Mouse (Mus musculus): ENCODE measurements at regions not wholly inside any gene's neighbourhood (a gene's known extent, or its start where the extent isn't known, plus 50 kb on each side); places are given as distances from the start of the nearest gene placed in this dataset.

GRCm38 (mm10) chr7:70972023-70972400 lies 379.3 kb downstream of the Gm10295 start:
- peak; percentile 4 for DNase-seq

GRCm38 (mm10) chr7:70971323-70972022 lies 379.8 kb downstream of the Gm10295 start:
- no peak for DNase-seq

- DNase-seq, result no peak
These were observed 398.8 kb downstream of the Gm10295 start for GRCm38 (mm10) chr7:70952318-70952959.

- DNase-seq, result no peak
These were observed 403.0 kb downstream of the Gm10295 start for GRCm38 (mm10) chr7:70948281-70948680.

GRCm38 (mm10) chr7:70946260-70946659 lies 405.0 kb downstream of the Gm10295 start:
- DNase-seq, result no peak

- no peak for DNase-seq
These were observed 420.4 kb downstream of the Gm10295 start for GRCm38 (mm10) chr7:70930911-70931310.

- no peak for DNase-seq
These were observed 421.4 kb downstream of the Gm10295 start for GRCm38 (mm10) chr7:70929935-70930334.

- DNase-seq, result no peak
These were observed 423.3 kb downstream of the Gm10295 start for GRCm38 (mm10) chr7:70928001-70928400.

- no peak for DNase-seq
These were observed 434.3 kb downstream of the Gm10295 start for GRCm38 (mm10) chr7:70917016-70917415.

- no peak for DNase-seq
These were observed 442.4 kb downstream of the Gm10295 start for GRCm38 (mm10) chr7:70908921-70909320.

- no peak for DNase-seq
These were observed 459.6 kb downstream of the Gm10295 start for GRCm38 (mm10) chr7:70891700-70892099.

GRCm38 (mm10) chr7:70880496-70880895 lies 470.8 kb downstream of the Gm10295 start:
- DNase-seq, result no peak

- no peak for DNase-seq
These were observed 476.9 kb downstream of the Gm10295 start for GRCm38 (mm10) chr7:70874393-70874792.

- no peak for DNase-seq
These were observed 480.3 kb downstream of the Gm10295 start for GRCm38 (mm10) chr7:70870841-70871534.

- no peak for DNase-seq
These were observed 482.2 kb downstream of the Gm10295 start for GRCm38 (mm10) chr7:70869125-70869524.

GRCm38 (mm10) chr7:70859957-70860356 lies 491.3 kb downstream of the Gm10295 start:
- no peak for DNase-seq

- DNase-seq, result no peak
These were observed 484.2 kb upstream of the Nr2f2 start for GRCm38 (mm10) chr7:70850726-70851125.

GRCm38 (mm10) chr7:70848016-70848776 lies 481.7 kb upstream of the Nr2f2 start:
- DNase-seq, result no peak

GRCm38 (mm10) chr7:70847450-70847993 lies 481.0 kb upstream of the Nr2f2 start:
- DNase-seq, result no peak

- no peak for DNase-seq
These were observed 479.5 kb upstream of the Nr2f2 start for GRCm38 (mm10) chr7:70846076-70846475.

- no peak for DNase-seq
These were observed 473.6 kb upstream of the Nr2f2 start for GRCm38 (mm10) chr7:70840142-70840541.

- DNase-seq, result no peak
These were observed 472.7 kb upstream of the Nr2f2 start for GRCm38 (mm10) chr7:70839190-70839589.

Measured in adrenal gland, postnatal 25 days (tissue).